Mouse (Mus musculus) v-Abl transformed pro-B cells (cell line): ENCODE data around the gene Plekhm3.

Experiments
- in situ Hi-C, 2 experiments: fragments of 400-800 bp; cut with MboI; formaldehyde crosslinking; loops; one replicate each; pipeline ENCODE4 v1.15.1; 2025; ENCODE audit not compliant: unreplicated experiment in 2 of 2

The Plekhm3 gene

DNA sequence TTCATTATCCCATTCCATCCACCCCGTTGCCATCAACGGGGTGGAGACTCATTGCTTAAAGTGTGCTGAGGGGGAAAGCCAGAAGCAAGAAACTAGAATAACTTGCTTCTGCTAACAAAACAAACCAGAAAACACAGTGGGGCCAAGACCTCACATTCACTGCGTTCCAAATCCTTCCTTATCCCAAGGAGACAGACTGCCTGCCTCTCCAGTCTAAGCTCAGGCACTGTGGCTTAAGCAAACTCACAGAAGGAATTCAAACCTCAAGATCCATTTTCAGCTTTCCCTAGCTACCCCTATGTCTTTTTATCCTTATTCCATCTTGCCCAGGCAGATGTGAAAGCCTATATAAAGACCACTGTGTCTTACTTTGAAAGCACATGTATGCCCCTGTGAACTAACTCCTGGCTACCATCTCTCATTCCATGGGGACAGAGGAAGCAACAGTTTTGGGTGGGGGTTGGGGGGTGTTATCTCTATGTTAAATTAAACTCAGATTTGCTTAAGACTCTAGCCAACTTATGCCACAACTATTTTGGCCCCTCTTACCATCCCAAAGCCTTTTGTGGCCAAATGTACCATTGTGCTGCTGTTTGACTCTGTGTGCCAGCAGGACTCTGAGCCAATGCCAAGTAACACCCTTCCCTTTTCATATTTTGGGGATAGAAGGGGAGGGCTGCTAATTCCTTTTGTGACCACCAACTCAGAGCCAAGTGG lies 112.6 kb downstream of the Plekhm3 start:
- in situ Hi-C loops, result no loop called here

DNA sequence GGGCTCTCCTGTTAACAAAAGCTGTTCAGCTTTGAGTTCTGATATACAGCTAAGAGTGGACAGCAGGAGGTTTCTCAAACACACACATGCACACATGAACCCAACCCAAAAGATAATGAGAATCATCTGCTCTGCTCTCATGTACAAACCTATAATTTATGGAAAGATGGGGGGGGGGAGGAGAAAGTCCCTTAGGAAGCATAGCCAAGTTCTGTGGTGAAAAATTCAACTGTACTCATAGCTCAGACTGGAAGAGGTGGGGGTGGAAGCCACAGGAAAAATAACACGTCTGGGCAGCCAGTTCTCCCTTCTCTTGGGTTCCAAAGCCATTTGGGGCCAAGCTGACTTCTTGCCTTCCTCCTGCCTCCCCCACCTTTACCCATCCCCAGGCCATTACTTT lies 115.7 kb downstream of the Plekhm3 start:
- in situ Hi-C loops, result no loop called here

DNA sequence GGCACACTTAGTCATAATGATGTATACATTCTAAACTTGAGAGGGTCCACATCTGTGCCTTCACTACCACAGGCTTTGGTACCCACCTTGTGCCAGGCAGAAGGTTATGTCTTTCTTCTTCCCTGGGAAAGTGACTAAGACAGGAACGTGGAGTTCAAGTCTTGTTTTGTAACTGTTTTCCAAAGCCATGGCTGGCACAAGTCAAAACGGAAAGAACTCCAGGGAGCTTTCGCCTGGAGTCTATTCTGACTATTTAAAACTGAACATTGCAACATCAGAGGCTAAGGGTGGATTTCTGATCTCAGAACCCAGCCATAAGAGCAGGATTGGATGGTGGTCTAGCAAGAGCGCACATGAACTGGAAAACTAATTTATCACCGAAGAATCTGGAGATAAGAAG lies 120.0 kb downstream of the Plekhm3 start:
- in situ Hi-C loops, result no loop called here

GRCm38 (mm10) chr1:64836114-64836513 lies 120.5 kb downstream of the Plekhm3 start:
- in situ Hi-C loops, result no loop called here

DNA sequence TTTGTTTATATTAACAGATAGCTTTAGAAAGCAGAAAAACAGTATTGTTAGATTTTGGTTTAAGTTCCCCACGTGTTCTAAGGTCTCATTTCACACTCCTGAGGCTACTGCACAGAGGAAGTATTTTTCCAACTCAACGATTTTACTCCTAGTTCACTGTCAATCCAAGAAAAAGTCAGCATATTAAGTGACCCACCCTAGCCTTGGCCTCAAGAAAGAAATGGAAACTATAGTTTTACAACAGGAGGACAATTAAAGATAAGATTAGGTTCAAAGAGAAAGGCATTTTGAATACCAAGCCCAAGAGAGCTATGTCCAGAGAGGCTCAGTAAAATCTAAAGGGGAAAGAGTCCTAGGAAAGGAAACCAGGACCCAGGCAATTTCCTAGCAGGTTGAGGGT lies 125.1 kb downstream of the Plekhm3 start:
- in situ Hi-C loops, result no loop called here

GRCm38 (mm10) chr1:64827434-64827833 lies 129.2 kb downstream of the Plekhm3 start:
- in situ Hi-C loops, result no loop called here

DNA sequence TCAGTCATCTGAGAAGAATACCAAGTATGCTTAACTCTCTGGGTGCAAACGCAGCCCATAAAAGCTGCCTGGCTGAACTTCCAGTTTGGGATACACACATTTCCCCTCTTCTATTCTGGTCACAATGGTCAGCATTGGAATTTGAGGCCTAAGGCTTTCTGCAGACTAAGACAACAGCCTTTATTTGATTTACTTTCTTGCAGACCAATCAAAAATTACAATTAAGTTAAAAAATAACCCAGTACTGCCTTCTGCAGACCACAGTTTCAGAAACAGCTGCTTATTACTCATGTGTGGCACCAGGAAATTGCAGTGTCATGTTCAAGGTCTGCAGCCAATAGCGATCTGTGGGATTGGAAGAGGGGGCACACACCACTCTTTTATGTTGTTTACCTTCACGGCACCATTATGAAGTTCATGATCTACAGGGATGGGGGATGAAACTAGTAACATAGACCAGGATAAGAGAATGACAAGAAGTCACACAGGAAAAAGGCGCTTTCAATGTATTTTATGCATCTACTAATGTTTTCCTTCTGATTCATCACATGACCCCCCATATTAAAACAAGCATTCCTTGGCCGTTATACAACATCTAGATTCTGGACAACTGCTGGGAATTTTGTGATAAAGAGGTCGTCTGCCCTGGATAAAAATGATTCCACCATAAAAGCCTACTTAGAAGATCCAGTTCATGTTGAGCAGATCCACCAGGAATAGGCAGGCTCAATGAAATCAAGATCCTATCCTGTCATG lies 130.1 kb downstream of the Plekhm3 start:
- in situ Hi-C loops, result no loop called here

GRCm38 (mm10) chr1:64823564-64823963 lies 133.1 kb downstream of the Plekhm3 start:
- in situ Hi-C loops, result no loop called here

DNA sequence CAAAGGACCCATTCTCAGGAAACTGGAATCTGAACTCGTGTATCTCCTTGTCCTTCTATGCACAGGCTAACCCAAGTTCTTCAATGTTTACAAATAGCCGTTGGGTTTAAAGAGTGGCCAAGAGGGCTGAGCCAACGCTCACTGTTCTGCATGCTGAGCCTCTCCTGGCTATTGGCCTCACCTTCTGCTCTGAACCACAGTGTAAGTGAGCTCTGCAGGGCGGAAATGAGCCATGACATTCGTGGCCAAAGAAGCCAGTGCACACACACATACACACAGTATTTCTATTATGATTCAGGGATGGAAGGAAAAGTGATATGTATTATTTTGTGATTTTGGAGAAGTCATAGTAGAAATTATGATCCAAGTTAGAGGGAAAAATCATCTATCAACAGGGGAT lies 138.9 kb downstream of the Plekhm3 start:
- in situ Hi-C loops, result no loop called here

DNA sequence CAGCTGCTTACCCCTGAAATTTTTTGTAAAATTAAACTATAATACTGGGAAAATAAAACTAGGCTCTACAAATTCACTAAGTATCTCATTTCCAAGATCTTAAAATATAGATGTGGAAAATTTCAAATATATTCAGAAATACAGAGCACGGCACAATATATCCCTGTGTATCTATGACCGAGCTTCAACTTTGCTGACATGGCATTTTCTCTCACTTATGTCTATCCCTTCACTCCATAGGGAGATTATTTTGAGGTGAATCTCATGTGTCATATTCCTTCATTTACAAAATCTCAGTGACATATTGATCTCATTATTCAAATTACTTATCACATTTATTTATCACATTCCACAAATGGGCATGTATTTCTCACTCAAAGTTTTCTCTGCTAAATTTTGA lies 143.4 kb downstream of the Plekhm3 start:
- in situ Hi-C loops, result no loop called here

DNA sequence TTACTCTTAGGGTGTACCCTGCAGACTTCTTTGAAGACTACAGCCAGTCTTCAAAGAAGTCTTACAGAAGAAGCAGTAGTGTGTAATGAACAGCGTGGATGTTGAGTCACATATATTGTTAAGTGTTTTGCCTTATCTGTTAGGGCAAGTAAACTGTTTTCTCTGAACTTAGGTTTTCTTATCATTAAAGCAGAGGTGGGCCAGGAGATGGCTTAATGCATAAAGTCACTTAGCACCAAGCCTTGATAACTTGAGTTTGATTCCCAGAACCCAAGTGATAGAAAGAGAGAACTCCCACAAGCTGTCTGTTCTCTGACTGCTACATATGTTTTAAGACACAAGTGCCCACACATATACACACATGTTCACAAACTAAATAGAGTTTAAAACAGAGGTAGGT lies 144.7 kb downstream of the Plekhm3 start:
- in situ Hi-C loops, result no loop called here

- in situ Hi-C loops, result no loop called here
Observed at GRCm38 (mm10) chr1:64809085-64809484, 147.5 kb downstream of the Plekhm3 start.

- in situ Hi-C loops, result no loop called here
Observed at GRCm38 (mm10) chr1:64807766-64808165, 148.9 kb downstream of the Plekhm3 start.

- in situ Hi-C loops, result no loop called here
Observed at GRCm38 (mm10) chr1:64805217-64805616, 151.4 kb downstream of the Plekhm3 start.

DNA sequence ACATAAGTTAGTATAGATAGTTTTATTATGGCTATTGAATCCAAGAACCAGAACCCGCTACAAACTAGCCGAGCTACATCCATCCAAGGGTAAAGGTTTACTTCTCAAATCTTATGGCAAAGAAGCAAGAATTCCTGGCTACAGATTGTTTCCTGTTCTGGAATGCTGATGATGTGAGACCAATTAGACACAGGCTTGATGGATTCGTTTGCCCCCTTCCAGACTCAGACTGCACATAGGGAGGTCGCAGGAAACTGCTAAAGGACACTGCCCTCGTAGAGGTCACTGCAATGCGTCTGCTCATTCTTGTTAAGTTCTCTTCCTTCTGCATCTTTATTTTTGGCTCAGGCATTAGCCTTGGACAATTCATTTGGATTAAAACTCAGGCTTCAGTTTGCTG lies 154.0 kb downstream of the Plekhm3 start:
- in situ Hi-C loops, result no loop called here

DNA sequence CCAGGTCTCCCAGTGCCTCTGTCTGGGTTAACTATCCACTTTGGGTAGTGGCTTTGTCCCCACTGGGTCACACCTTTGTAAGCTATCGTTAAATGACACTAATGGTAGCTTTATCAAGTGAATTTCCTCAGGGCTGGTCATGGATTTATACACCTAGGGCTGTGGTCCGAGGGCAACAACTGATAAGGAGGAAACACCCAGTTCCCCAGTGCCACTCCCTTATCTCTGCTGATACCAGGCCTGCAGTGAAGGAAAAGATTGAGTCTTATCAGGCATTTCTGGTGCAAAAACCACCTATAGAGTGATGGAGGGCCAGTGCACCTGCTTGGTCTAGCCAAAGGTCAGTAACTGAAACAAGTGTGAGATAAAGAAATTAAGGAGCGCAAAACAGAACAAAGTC lies 159.0 kb downstream of the Plekhm3 start:
- in situ Hi-C loops, result no loop called here

DNA sequence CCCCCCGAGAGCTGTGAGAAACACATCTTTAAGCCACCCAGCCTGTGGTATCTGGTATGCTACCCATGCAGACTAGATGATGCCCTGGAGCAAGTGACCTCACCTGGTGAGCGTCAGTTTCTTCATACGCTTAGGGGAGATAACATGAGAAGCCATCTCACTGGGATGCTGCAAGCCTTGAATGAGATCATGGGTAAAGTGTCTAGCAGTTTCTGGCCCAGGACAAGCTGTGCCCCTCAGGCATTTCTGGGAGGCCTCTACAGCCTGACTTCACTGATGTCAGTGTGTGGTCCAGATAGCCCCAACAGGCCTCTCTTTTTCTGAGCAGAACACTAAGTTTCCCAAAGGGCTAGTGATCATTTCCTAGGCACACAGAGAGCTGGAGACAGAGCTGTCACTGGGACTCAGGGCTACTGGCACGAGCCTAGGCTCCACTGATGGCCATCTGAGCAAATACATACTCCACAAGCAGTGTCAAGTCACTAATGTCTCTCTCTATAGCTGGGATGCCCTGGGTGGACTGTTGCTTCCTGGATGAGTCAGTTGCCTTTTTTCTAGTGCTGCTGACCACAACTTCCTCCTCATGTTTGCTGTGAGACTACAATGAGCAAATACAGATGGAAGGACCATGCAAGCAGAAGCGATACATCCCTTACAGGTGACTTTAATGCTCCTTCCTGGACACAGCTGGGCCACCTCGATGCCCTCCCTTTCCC lies 159.6 kb downstream of the Plekhm3 start:
- in situ Hi-C loops, result no loop called here

DNA sequence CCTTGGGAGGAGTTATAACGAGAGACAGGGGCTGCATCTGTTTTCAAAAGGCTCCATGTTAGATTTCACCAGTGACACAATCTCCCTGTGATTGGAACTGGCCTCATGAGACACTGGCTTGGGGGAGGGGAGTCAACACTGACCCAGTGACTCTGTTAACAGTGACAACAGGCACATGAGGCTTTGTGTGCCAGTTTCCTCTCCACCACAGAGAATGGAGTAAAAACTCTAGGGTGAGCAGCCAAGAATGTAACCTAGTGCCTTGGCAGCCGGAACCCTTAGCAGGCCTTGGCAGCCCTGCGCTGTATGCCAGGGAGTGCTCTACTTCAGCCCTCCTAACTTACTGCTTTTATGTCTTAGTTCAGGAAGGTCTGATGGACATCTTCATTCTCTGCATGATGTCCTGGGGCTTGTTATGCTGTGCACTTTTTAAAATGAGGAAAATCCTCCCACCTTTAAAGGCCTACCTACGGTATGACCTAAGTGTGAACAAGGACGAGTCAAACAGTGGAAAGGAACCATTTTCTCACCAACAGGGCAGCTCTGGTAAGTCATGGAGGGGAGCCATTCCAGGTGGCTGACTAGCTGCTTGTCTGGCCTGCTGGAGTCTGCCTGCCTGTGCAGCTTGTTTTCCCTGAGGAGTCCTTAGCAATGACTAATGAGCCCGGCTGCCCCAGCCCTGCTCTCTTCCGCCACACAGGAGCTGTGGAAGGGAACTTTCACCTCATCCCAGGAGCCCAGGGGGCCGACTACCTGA lies 161.2 kb downstream of the Plekhm3 start:
- in situ Hi-C loops, result no loop called here

- in situ Hi-C loops, result no loop called here
Observed at GRCm38 (mm10) chr1:64794096-64794495, 162.5 kb downstream of the Plekhm3 start.

GRCm38 (mm10) chr1:64793234-64793530 lies 163.4 kb downstream of the Plekhm3 start:
- in situ Hi-C loops, result no loop called here
